Mouse (Mus musculus) common myeloid progenitor, adult 5-6 weeks (primary cell): Measurements from ENCODE around the gene Crebrf. TPM values are rescaled to one million over a fixed set of nuclear protein-coding genes. Genes with fewer than 3 reads are reported as not detected.

Experiments used
- ATAC-seq: replicated peaks from 2 replicates; pipeline ENCODE4 v1.8.0; 2016; ENCODE audit warnings: low read depth, mild to moderate bottlenecking, moderate TSS enrichment, inconsistent platforms; ENCODE audit not compliant: poor library complexity, severe bottlenecking
- total RNA-seq: library from RNA; stranded (forward); fragments of 200-1000, 187-1606 nt; gene quantifications from 2 replicates; pipeline ENCODE4 v1.2.3, GENCODE M21; 2017

The Crebrf gene
- total RNA-seq, 1 experiment from 2014 or later, result 24.3 TPM

DNA sequence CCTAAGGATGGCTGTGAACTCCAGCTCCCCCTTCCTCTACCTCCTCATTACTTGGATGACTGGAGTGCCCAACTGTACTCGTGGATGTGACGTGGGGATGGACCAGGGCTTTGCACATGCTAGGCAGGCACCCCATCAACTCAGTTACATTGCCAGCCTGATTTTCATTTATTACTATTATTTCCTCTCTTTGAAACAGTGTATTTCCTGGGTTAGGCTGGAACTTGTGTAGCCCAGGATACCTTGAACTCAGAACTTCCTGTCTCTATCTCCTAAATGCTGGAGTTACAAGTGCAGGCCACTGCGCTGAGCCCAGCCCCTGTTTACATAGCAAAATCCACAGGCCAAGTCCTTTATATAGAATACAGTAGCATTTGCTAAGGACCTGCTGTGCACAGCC, 87.4 kb downstream of the Crebrf start:
- no peak for ATAC-seq

DNA sequence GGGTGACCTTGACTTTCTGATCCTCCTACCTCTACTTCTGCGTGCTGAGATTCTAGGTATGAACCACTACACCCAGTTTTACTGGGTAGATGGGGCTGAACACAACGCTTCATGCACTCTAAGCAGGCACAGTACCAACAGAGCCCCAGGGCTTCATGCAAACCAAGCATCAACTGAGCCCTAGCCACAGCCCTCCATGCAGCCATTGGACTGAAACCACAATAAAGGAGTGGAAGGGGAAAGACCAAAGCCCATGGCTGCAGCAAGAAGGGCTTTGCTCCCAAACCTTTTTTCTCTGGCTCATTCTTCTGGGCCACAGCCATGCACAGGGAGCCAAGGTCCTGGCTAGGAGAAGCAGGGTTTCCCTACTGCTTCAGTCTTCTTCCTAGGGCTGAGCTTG, 97.2 kb downstream of the Crebrf start:
- ATAC-seq, result no peak

DNA sequence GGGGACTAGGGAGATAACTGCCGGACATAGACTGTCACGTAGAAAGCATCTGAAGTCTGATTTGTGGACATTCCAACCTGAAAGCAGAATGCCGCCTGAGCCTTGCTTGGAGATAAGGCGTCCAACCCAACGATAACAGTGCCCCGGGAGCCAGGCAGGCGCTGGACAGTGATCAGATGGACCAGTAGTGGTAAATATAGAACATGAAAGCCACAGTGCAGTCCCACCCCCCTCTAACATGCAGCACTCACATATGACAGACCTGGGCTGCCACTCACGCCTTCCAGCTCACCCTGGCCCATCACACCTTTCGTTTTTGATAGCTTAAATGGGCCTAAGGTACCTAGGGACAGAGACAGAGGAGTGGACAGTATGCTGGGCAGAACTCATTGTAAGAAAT, 98.0 kb downstream of the Crebrf start:
- no peak for ATAC-seq

DNA sequence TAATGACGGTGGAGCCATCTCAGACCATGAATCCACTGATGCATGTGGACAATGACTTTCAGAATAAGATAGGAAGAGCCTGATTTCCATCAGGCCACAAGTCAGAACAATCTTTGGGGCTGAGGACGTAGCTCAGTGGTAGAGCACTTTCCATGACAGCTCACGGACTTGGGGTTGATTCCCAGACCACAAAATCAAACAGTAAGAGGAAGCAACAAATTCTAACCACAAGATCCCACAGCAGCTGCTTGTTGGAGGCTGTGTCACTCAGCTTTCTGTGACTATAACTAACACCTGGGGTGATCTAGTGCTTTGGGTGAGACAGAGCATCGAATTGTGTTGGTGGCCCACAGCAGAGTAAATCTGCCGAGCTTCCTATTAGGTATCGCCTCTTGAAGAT, 101.4 kb downstream of the Crebrf start:
- ATAC-seq, result peak; percentile 65

DNA sequence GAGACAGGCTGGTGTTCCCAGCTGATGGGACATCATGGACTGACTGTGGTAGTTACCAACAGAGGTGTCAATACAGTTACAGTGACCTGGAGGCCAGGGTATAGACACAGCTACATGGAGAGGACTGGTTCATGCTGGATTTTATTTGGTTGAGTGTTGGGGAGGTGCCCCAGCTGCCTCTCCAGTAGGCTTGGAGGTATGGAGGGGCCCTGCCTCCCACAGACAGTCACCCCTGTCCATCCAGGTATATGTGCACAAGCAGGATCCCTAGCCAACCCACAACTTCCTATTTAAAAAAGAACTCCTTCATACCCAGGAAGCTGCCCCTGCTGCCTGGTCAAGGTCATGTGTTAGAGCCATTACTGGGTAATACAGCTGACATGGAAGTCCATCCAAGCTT, 102.3 kb downstream of the Crebrf start:
- ATAC-seq, result no peak

DNA sequence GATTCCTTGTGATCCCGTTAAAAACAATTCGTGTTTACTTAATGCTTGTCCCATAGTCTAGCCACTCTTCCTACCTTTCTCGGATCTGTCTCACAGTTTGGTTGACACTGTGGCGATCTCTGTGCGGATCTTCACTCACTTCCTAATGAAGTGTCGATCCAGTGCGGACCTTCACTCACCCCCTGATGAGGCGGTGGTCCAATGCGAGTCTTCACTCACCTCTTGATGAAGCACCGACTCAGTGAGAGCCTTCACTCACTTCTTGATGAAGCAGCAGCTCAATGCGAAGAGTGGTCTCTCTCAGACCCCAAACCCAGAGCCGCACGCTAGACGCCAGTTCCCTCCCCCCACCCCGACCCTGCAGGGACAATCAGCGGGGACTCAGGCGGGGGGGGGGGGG, 110.7 kb downstream of the Crebrf start:
- ATAC-seq, result no peak

Other genes with a start within 250 kb of the Crebrf start
- 44.6 and 46.9 TPM in 2 replicates for gene Ergic1, start 154.2 kb upstream of the Crebrf start, total RNA-seq
- gene Dusp1, start 153.5 kb upstream of the Crebrf start, total RNA-seq, result 73.2 and 84.6 TPM in 2 replicates
- gene Atp6v0e, start 52.4 kb upstream of the Crebrf start, total RNA-seq, result 236 and 246 TPM in 2 replicates
- gene Bnip1, start 65.4 kb downstream of the Crebrf start, total RNA-seq, result 68.1 and 68.4 TPM in 2 replicates
- gene Nkx2-5, start 129.4 kb downstream of the Crebrf start, total RNA-seq, result not detected in 2 replicates
- gene Kifc5b, start 201.4 kb downstream of the Crebrf start, total RNA-seq, result 11.9 and 16.7 TPM in 2 replicates
- gene Phf1, start 217.4 kb downstream of the Crebrf start, total RNA-seq, result 3.2 and 3.3 TPM in 2 replicates
- gene Cuta, start 223.9 kb downstream of the Crebrf start, total RNA-seq, result 58.4 and 70.4 TPM in 2 replicates
- gene Syngap1, start 225.6 kb downstream of the Crebrf start, total RNA-seq, result 9.1 and 14.7 TPM in 2 replicates